Mouse (Mus musculus) olfactory bulb, adult 2 months (tissue): ENCODE measurements around the gene Lifr.

ENCODE experiments used
- CTCF ChIP-seq: fragments of 200-500 bp; IDR thresholded peaks from 2 replicates; pipeline ENCODE4 v1.5.1; 2012; ENCODE audit warnings: low read depth, mild to moderate bottlenecking, low read length, moderate library complexity; ENCODE audit not compliant: insufficient read depth
- POLR2A ChIP-seq: fragments of 200-500 bp; IDR thresholded peaks from 2 replicates; pipeline ENCODE4 v1.6.1; 2012; ENCODE audit warnings: mild to moderate bottlenecking, low read depth, low read length, moderate library complexity; ENCODE audit not compliant: insufficient read depth

- TF ChIP-seq CTCF (no peak), POLR2A (no peak)
Measured at GRCm38 (mm10) chr15:7224151-7224775, 133.8 kb downstream of the Lifr start.
